Mouse (Mus musculus): Measurements from ENCODE around the gene Lmbr1l. TPM values are rescaled to one million over a fixed set of nuclear protein-coding genes. Genes with fewer than 3 reads are reported as not detected.

The Lmbr1l gene
- polyA plus RNA-seq, 1 experiment from 2014 or later = 23.4 TPM

GRCm38 (mm10) chr15:98864951-98865350 is 53.1 kb downstream of the Lmbr1l start:
- WGBS = 89% methylated on average over 6 of the region's 6 CpGs
- Histone ChIP-seq H3K4me1 (replicated peaks) (peaks cover 24% of the 10 kb centered on the region), H3K27ac (no peak overlapping the region), H3K9ac (replicated peaks) (no peak overlapping the region), H3K4me2 (no peak overlapping the region), H3K9me3 (no peaks in the 10 kb centered on the region), H3K27me3 (no peaks in the 10 kb centered on the region), H3K36me3 (peaks cover 69% of the 10 kb centered on the region), H3K4me3 (replicated peaks) (no peak overlapping the region)
- ATAC-seq (ENCODE audit: insufficient number of reproducible peaks, insufficient read depth, low FRiP score, low TSS enrichment, low read depth) = no peak

- WGBS = 90% methylated on average over 12 of the region's 12 CpGs
- no peaks in the 10 kb centered on the region for H3K27me3 ChIP-seq
- no peak for ATAC-seq (ENCODE audit: insufficient number of reproducible peaks, insufficient read depth, low FRiP score, low TSS enrichment, low read depth)
- no peak overlapping the region for H3K4me2 ChIP-seq
- no peak overlapping the region for H3K9ac ChIP-seq (replicated peaks)
- no peaks in the 10 kb centered on the region for H3K9me3 ChIP-seq
- H3K4me1 ChIP-seq (replicated peaks) = peaks cover 10% of the 10 kb centered on the region
- no peak overlapping the region for H3K27ac ChIP-seq
- H3K36me3 ChIP-seq = peaks cover 83% of the 10 kb centered on the region
- no peak overlapping the region for H3K4me3 ChIP-seq (replicated peaks)
These were observed 54.5 kb downstream of the Lmbr1l start for GRCm38 (mm10) chr15:98863451-98863958.

GRCm38 (mm10) chr15:98861701-98862410 is 56.2 kb downstream of the Lmbr1l start:
- Histone ChIP-seq H3K27me3 (no peaks in the 10 kb centered on the region), H3K36me3 (peaks cover 100% of the 10 kb centered on the region), H3K9ac (replicated peaks) (no peak overlapping the region), H3K4me1 (replicated peaks) (no peaks in the 10 kb centered on the region), H3K9me3 (no peaks in the 10 kb centered on the region), H3K27ac (no peak overlapping the region), H3K4me3 (replicated peaks) (no peak overlapping the region), H3K4me2 (no peak overlapping the region)
- ATAC-seq (ENCODE audit: insufficient number of reproducible peaks, insufficient read depth, low FRiP score, low TSS enrichment, low read depth) = no peak
- 88% methylated on average over 21 of the region's 21 CpGs for WGBS

- ATAC-seq (ENCODE audit: insufficient number of reproducible peaks, insufficient read depth, low FRiP score, low TSS enrichment, low read depth) = no peak
- H3K36me3 ChIP-seq = peaks cover 100% of the 10 kb centered on the region
- no peaks in the 10 kb centered on the region for H3K9me3 ChIP-seq
- no peaks in the 10 kb centered on the region for H3K4me1 ChIP-seq (replicated peaks)
- WGBS = 94% methylated on average over 18 of the region's 18 CpGs
- H3K4me3 ChIP-seq (replicated peaks) = no peak overlapping the region
- no peak overlapping the region for H3K4me2 ChIP-seq
- H3K27me3 ChIP-seq = no peaks in the 10 kb centered on the region
- H3K27ac ChIP-seq = no peak overlapping the region
- no peak overlapping the region for H3K9ac ChIP-seq (replicated peaks)
These were observed 57.1 kb downstream of the Lmbr1l start for GRCm38 (mm10) chr15:98860921-98861320.

- H3K4me2 ChIP-seq = no peak overlapping the region
- H3K4me1 ChIP-seq (replicated peaks) = no peaks in the 10 kb centered on the region
- no peak overlapping the region for H3K27ac ChIP-seq
- H3K4me3 ChIP-seq (replicated peaks) = no peak overlapping the region
- ATAC-seq (ENCODE audit: insufficient number of reproducible peaks, insufficient read depth, low FRiP score, low TSS enrichment, low read depth) = no peak
- no peak overlapping the region for H3K9ac ChIP-seq (replicated peaks)
- no peaks in the 10 kb centered on the region for H3K27me3 ChIP-seq
- H3K9me3 ChIP-seq = no peaks in the 10 kb centered on the region
- H3K36me3 ChIP-seq = peaks cover 100% of the 10 kb centered on the region
- 92% methylated on average over 9 of the region's 9 CpGs for WGBS
These were observed 58.5 kb downstream of the Lmbr1l start for GRCm38 (mm10) chr15:98859319-98860043.

- H3K9me3 ChIP-seq = no peaks in the 10 kb centered on the region
- H3K9ac ChIP-seq (replicated peaks) = no peak overlapping the region; the same call in 1 of the 2 replicates
- H3K4me1 ChIP-seq (replicated peaks) = no peaks in the 10 kb centered on the region
- H3K27ac ChIP-seq = no peak overlapping the region
- no peak overlapping the region for H3K4me3 ChIP-seq (replicated peaks)
- H3K36me3 ChIP-seq = peaks cover 100% of the 10 kb centered on the region
- WGBS = 95% methylated on average over 16 of the region's 16 CpGs
- no peak for ATAC-seq (ENCODE audit: insufficient number of reproducible peaks, insufficient read depth, low FRiP score, low TSS enrichment, low read depth)
- H3K4me2 ChIP-seq = no peak overlapping the region
- no peaks in the 10 kb centered on the region for H3K27me3 ChIP-seq
These were observed 63.8 kb downstream of the Lmbr1l start for GRCm38 (mm10) chr15:98854214-98854613.

Other genes with a start within 250 kb of the Lmbr1l start
- gene Rnd1, start 240.8 kb downstream of the Lmbr1l start, polyA plus RNA-seq (2016; fragmentation: Nextera tagmentation; extraction: Ambion mirVana) = 0.24 and 0.54 TPM in 2 replicates
- 0.50 and 0.70 TPM in 2 replicates for gene Ccdc65, start 210.0 kb downstream of the Lmbr1l start, polyA plus RNA-seq (2016; fragmentation: Nextera tagmentation; extraction: Ambion mirVana)
- gene Fkbp11, start 190.0 kb downstream of the Lmbr1l start, polyA plus RNA-seq (2016; fragmentation: Nextera tagmentation; extraction: Ambion mirVana) = 25.4 and 28.0 TPM in 2 replicates
- gene Arf3, start 155.0 kb downstream of the Lmbr1l start, polyA plus RNA-seq (2016; fragmentation: Nextera tagmentation; extraction: Ambion mirVana) = 46.5 and 54.1 TPM in 2 replicates
- gene Wnt10b, start 140.1 kb downstream of the Lmbr1l start, polyA plus RNA-seq (2016; fragmentation: Nextera tagmentation; extraction: Ambion mirVana) = 1.5 and 1.7 TPM in 2 replicates
- not detected in 2 replicates for gene Wnt1, start 128.4 kb downstream of the Lmbr1l start, polyA plus RNA-seq (2016; fragmentation: Nextera tagmentation; extraction: Ambion mirVana)
- gene Ddn, start 108.7 kb downstream of the Lmbr1l start, polyA plus RNA-seq (2016; fragmentation: Nextera tagmentation; extraction: Ambion mirVana) = 0.23 TPM in 1 of 2 replicates, not detected in the other
- gene Prkag1, start 86.7 kb downstream of the Lmbr1l start, polyA plus RNA-seq (2016; fragmentation: Nextera tagmentation; extraction: Ambion mirVana) = 81.4 and 88.4 TPM in 2 replicates
- 13.0 and 14.4 TPM in 2 replicates for gene Kmt2d, start 47.0 kb downstream of the Lmbr1l start, polyA plus RNA-seq (2016; fragmentation: Nextera tagmentation; extraction: Ambion mirVana)
- gene Rhebl1, start 23.7 kb downstream of the Lmbr1l start, polyA plus RNA-seq (2016; fragmentation: Nextera tagmentation; extraction: Ambion mirVana) = 23.9 and 25.8 TPM in 2 replicates
- 0.52 and 0.74 TPM in 2 replicates for gene Dhh, start 19.7 kb downstream of the Lmbr1l start, polyA plus RNA-seq (2016; fragmentation: Nextera tagmentation; extraction: Ambion mirVana)
- gene Tuba1b, start 16.3 kb upstream of the Lmbr1l start, polyA plus RNA-seq (2016; fragmentation: Nextera tagmentation; extraction: Ambion mirVana) = 1,691 and 1,695 TPM in 2 replicates
- not detected in 2 replicates for gene Gm49450, start 35.3 kb upstream of the Lmbr1l start, polyA plus RNA-seq (2016; fragmentation: Nextera tagmentation; extraction: Ambion mirVana)
- 1,314 and 1,328 TPM in 2 replicates for gene Tuba1a, start 35.5 kb upstream of the Lmbr1l start, polyA plus RNA-seq (2016; fragmentation: Nextera tagmentation; extraction: Ambion mirVana)
- gene Tuba1c, start 111.7 kb upstream of the Lmbr1l start, polyA plus RNA-seq (2016; fragmentation: Nextera tagmentation; extraction: Ambion mirVana) = 128 and 135 TPM in 2 replicates
- gene Prph, start 136.9 kb upstream of the Lmbr1l start, polyA plus RNA-seq (2016; fragmentation: Nextera tagmentation; extraction: Ambion mirVana) = 0.19 and 5.1 TPM in 2 replicates
- gene Troap, start 156.3 kb upstream of the Lmbr1l start, polyA plus RNA-seq (2016; fragmentation: Nextera tagmentation; extraction: Ambion mirVana) = 39.5 and 47.1 TPM in 2 replicates
- gene C1ql4, start 169.6 kb upstream of the Lmbr1l start, polyA plus RNA-seq (2016; fragmentation: Nextera tagmentation; extraction: Ambion mirVana) = 0.19 TPM in 1 of 2 replicates, not detected in the other
- 1.2 and 1.7 TPM in 2 replicates for gene Dnajc22, start 174.9 kb upstream of the Lmbr1l start, polyA plus RNA-seq (2016; fragmentation: Nextera tagmentation; extraction: Ambion mirVana)
- 78.7 and 79.2 TPM in 2 replicates for gene Spats2, start 207.7 kb upstream of the Lmbr1l start, polyA plus RNA-seq (2016; fragmentation: Nextera tagmentation; extraction: Ambion mirVana)